Mouse (Mus musculus) ES-E14 (cell line): Measurements from ENCODE around the gene Nwd1. TPM values are rescaled to one million over a fixed set of nuclear protein-coding genes. Genes with fewer than 3 reads are reported as not detected.
"Not testable (repeated sequence)": the region's sequence is repeated elsewhere in the genome, so short reads cannot be mapped to it uniquely, and the experiment has no call there.

ENCODE experiments used
- DNase-seq: peaks from one replicate; pipeline ENCODE4 v3.0.0-alpha.2; 2013; ENCODE audit warnings: low read depth, low spot score
- H3K27ac ChIP-seq: 2 replicates; pipeline ENCODE4 v1.5.1; 2012; ENCODE audit warnings: low read depth, mild to moderate bottlenecking, low read length, moderate library complexity, mixed read lengths; ENCODE audit not compliant: poor library complexity, insufficient read depth, severe bottlenecking
- H3K36me3 ChIP-seq: 2 replicates; pipeline ENCODE4 v1.6.1; 2012; ENCODE audit warnings: mild to moderate bottlenecking, low read length, moderate library complexity, mixed read lengths; ENCODE audit not compliant: control insufficient read depth, poor library complexity, insufficient read depth, severe bottlenecking
- H3K4me1 ChIP-seq, 2 experiments: fragments of 150-350 bp in 1 of 2; sonication (generic) in 1 of 2; 2 replicates each; pipeline ENCODE4 v1.6.1; 2012; ENCODE audit warnings: low read length in 2 of 2, mild to moderate bottlenecking in 1 of 2, mixed read lengths in 1 of 2; ENCODE audit not compliant: control insufficient read depth in 2 of 2, insufficient read depth in 2 of 2, poor library complexity in 1 of 2
- H3K4me3 ChIP-seq, 2 experiments: fragments of 150-350 bp in 1 of 2; sonication (generic) in 1 of 2; 2 replicates each; pipeline ENCODE4 v1.5.1; 2012; ENCODE audit warnings: low read length in 2 of 2, low read depth in 1 of 2, mild to moderate bottlenecking in 1 of 2, mixed read lengths in 1 of 2; ENCODE audit not compliant: insufficient read depth in 1 of 2, poor library complexity in 1 of 2, severe bottlenecking in 1 of 2
- H3K9ac ChIP-seq: 2 replicates; pipeline ENCODE4 v1.6.1; 2012; ENCODE audit warnings: low read depth, mild to moderate bottlenecking, low read length, mixed read lengths; ENCODE audit not compliant: poor library complexity, insufficient read depth, severe bottlenecking
- H3K9me3 ChIP-seq: fragments of 150-350 bp; sonication (generic); 2 replicates; pipeline ENCODE4 v1.6.1; 2012; ENCODE audit warnings: low read depth, mild to moderate bottlenecking, low read length; ENCODE audit not compliant: control insufficient read depth, insufficient read depth
- CHD2 ChIP-seq: IDR thresholded peaks from 2 replicates; pipeline ENCODE4 v1.6.1; 2014; ENCODE audit warnings: mild to moderate bottlenecking, low read depth, low read length, inconsistent platforms
- HCFC1 ChIP-seq: IDR thresholded peaks from 2 replicates; pipeline ENCODE4 v1.6.1; 2012; ENCODE audit warnings: low read length, inconsistent platforms, borderline replicate concordance; ENCODE audit not compliant: insufficient read depth
- MAFK ChIP-seq: IDR thresholded peaks from 2 replicates; pipeline ENCODE4 v1.6.1; 2014; ENCODE audit warnings: mild to moderate bottlenecking, low read depth, low read length, inconsistent platforms; ENCODE audit not compliant: insufficient read depth
- ZC3H11A ChIP-seq: IDR thresholded peaks from 2 replicates; pipeline ENCODE4 v1.6.1; 2012; ENCODE audit warnings: low read depth, mild to moderate bottlenecking, inconsistent platforms, low read length, borderline replicate concordance
- ZNF384 ChIP-seq: IDR thresholded peaks from 2 replicates; pipeline ENCODE4 v1.6.1; 2012; ENCODE audit warnings: low read depth, low read length, inconsistent platforms
- in situ Hi-C, 2 experiments: fragments of 600-800 bp; cut with MboI; formaldehyde crosslinking; loops; one replicate each; pipeline ENCODE4 v1.15.1; 2025; ENCODE audit warnings: low sequenced_read_pairs in 2 of 2, inconsistent platforms in 1 of 2; ENCODE audit not compliant: unreplicated experiment in 2 of 2
- total RNA-seq: library from RNA; depleted of rRNA; stranded (reverse); fragments of 300-350 nt; gene quantifications from 2 replicates; pipeline ENCODE4 v1.2.3, GENCODE M21; 2012

The Nwd1 gene
- total RNA-seq, 1 experiment, result 0.76 TPM

- peak overlapping the region; percentile 93 for H3K27ac ChIP-seq
- peaks cover 20 to 26% of the 10 kb centered on the region in 2 experiments for H3K4me1 ChIP-seq
- peaks cover 3% of the 10 kb centered on the region; the same call in 1 of the 2 replicates for H3K36me3 ChIP-seq
- no peak overlapping the region for H3K9ac ChIP-seq
- no peak overlapping the region for H3K4me3 ChIP-seq
- DNase-seq, result no peak
- in situ Hi-C loops, result no loop called here
- TF ChIP-seq MAFK (no peak), ZC3H11A (no peak), ZNF384 (no peak), HCFC1 (no peak), CHD2 (no peak)
- no peaks in the 10 kb centered on the region for H3K9me3 ChIP-seq
Measured at GRCm38 (mm10) chr8:72676436-72676835, 29.9 kb downstream of the Nwd1 start.

DNA sequence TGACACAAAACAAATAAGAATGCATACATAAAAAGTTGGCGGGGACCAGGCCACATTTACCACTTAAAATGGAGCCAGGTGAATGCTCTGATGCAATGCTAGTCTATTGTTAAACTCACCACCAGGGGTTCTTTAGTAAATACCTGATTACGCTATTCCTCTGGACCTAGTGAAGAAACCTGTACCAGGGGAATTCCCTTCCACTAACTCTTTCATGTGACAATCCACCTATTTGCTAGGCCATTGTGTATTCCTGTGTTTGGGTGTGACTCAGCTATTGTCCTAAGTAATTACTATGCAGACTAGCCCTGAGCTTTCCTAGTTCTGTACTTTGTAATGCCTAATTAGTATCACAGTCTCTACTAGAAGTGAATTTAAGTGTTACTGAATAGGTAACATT lies 30.3 kb downstream of the Nwd1 start:
- H3K27ac ChIP-seq, H3K9ac ChIP-seq, in situ Hi-C loops, DNase-seq, H3K9me3 ChIP-seq, H3K36me3 ChIP-seq, H3K4me3 ChIP-seq: not testable (repeated sequence)
- H3K4me1 ChIP-seq, result peaks cover 20 to 26% of the 10 kb centered on the region in 2 experiments

DNA sequence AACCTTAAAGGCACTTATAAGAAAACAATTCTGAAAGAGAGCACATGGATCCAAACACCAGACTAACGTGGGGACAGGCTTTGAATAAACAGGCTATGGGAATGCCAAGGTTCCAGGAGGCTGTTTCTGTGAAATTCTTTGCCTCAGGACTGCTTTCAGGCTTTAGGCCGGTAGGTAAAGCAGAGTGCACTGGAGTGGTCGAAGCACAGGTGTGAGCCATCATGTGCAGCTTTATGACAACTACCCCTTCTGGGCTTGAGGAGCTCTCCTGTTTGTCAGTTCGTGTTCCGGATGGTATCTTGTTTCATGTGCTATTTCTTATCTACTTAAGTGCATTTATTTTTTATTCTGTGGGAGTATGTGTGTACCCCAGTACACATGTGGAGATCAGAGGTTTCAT lies 30.8 kb downstream of the Nwd1 start:
- Histone ChIP-seq H3K9ac (no peak overlapping the region), H3K4me3 (no peak overlapping the region), H3K4me1 (peaks cover 20 to 26% of the 10 kb centered on the region in 2 experiments), H3K9me3 (no peaks in the 10 kb centered on the region), H3K36me3 (peaks cover 3% of the 10 kb centered on the region; the same call in 1 of the 2 replicates), H3K27ac (peak overlapping the region; percentile 90)
- peak; percentile 44 for DNase-seq
- in situ Hi-C loops, result no loop called here
- no peak for TF ChIP-seq ZC3H11A
- TF ChIP-seq MAFK, result no peak
- no peak for TF ChIP-seq ZNF384
- TF ChIP-seq HCFC1, result no peak
- no peak for TF ChIP-seq CHD2

DNA sequence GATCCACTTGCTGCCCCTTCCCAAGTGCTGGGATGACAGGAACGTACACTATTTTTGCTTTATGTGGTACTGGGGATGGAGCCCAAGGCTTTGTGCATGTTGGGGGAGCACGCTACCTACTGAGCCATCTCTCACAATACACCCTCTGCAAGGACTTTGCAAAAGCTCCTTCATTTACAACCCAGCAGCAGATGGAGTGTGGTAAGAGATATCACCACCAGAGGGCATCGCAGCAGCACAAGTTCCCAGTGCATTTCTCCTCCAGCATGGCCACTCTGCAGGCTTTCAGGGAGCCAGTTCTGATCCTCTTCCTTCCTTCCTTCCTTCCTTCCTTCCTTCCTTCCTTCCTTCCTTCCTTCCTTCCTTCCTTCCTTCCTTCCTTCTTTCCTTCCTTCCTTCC lies 33.6 kb downstream of the Nwd1 start:
- TF ChIP-seq HCFC1 (no peak), ZC3H11A (peak; percentile 68; the same call in 1 of the 2 replicates)
- H3K27ac ChIP-seq, result no peak overlapping the region
- in situ Hi-C loops, result no loop called here

DNA sequence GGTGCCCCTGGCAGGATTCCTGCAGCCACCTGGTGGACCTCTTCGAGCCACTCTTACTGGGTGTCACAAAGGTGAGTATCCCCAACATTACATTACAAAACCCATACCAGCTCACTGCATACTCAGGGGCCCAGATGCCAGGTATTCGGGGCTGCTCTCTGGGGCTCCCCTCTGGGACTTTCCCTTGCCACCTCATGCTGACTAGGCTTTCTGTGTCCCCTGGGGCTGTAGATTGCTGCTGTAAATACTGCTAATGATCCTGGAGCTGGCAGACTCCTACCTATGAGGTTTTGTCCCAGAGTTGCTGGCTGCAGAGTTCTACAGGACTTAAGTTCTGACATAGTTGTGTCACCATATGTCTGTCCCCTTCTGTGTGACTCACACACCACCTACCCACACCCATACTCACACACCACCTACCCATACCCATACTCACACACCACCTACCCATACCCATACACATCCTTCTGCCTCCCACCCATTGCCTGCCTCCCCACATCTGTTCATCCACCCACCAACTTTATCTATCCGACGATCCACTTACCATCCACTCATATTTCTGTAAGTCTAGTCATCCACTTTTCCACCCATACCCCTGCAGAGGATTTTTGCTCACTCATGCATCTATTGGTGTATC lies 35.7 kb downstream of the Nwd1 start:
- Histone ChIP-seq H3K27ac (no peak overlapping the region), H3K4me1 (peaks cover 14 to 25% of the 10 kb centered on the region in 2 experiments), H3K9ac (no peak overlapping the region), H3K9me3 (no peaks in the 10 kb centered on the region), H3K4me3 (no peak overlapping the region), H3K36me3 (no peaks in the 10 kb centered on the region)
- TF ChIP-seq CHD2 (no peak), ZNF384 (no peak)
- in situ Hi-C loops, result no loop called here
- no peak for DNase-seq

More for the DNA sequence above, 33.6 kb downstream of the Nwd1 start:
- H3K4me3 ChIP-seq, result no peak overlapping the region
- no peaks in the 10 kb centered on the region for H3K36me3 ChIP-seq
- DNase-seq, result peak; percentile 68
- H3K9ac ChIP-seq, result no peak overlapping the region
- H3K9me3 ChIP-seq, result no peaks in the 10 kb centered on the region
- peaks cover 20 to 34% of the 10 kb centered on the region in 2 experiments for H3K4me1 ChIP-seq
